Mouse (Mus musculus): ENCODE measurements around the gene Trpv3.

Gene Trpv3

DNA sequence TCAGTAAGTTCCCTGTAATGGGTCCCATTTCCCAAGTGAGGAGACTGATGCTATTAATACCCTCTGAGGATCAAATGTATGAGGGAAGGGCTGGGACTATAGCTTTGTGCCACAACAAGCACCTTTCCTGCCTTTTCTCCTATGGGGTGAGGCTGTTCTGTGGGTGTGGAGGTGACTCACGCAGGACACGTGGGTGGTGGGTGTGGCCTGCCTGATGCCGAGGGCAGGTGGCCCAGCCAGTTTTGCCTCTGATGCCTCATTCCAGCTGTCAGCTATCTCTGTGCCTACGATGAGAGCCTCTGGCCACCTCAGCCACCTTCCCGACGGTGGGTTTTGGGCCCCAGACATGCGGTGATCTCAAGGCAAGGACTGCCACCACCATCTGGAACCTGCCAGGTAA is at the start of gene Trpv3:
Trpv3 (plus strand) TSS at position 122 of the 400 bp plus-strand sequence.
- no peak for DNase-seq (ENCODE audit: low spot score)

DNA sequence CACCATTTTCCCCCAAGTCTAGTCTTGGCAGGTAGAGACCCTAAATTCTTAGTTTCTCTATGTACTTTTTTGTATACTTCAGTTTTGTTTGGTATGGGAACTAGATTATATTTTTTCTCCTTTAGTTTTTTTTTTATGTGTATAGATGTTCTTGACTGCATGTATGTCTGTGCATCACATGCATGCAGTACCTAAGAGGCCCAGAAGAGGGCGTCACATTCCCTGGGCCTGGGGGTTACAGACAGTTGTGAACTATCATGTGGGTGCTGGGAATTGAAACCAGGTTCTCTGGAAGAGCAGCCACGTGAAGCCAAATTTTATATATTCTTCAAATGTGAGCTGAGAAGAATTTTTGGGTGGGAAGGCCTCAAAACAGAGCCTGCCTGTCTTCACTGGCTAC is 47.5 kb upstream of the Trpv3 start:
- no peak for DNase-seq (ENCODE audit: low spot score)

DNA sequence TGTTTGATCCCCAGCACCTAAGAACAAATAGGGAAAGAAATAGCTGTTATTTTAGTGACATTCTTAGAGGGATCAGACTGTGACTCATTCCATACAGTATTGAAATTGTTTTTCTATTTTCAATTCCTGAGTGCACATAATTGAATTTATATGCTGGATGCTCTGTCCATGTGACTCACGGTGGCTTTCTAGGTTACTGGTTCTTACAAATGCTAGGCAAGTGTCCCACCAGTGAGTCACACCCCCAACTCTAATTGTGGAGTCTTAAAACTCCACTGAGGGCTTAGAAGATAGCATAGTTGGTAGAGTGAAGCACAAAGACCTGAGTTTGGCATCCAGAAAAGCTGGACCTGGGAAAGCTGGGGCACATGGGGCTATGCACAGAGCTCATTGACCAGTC is 46.5 kb upstream of the Trpv3 start:
- DNase-seq (ENCODE audit: low spot score) = no peak

DNA sequence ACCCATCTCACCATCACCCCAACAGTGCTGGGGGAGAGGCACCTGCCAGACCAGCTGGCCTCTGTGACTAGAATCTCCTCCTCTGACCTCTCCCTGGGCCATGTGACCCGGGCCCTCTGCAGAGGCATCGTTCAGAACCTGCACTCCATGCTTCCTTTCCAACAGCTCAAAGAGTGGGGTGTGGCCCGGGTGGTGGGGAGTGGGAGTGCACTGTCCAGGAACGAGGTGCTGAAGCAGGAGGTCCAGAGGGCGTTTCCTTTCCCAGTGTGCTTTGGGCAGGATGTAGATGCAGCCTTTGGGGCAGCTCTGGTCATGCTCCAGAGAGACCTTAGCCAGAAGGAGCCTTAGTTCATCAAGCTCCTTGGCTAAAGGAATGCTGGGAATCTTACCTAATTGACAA is 44.3 kb upstream of the Trpv3 start:
- no peak for DNase-seq (ENCODE audit: low spot score)

DNA sequence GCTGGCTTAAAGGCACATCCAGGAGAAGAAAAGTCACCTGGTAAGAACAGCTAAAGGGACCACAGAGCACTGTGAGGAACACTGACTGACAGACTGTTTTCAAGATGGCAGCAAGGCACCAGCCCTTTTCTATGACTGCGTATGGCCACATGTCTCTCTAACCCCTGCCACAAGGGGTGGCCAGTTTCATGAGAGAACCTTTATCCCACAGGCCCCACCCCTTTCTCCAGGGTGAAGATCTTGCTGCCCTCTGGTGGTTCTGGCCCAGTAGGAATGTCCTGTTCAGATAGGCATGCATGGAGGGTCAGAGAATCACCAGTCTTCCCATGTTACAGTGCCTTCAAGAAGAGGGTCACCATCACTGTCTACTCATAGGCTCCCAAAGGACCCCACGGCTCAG is 43.2 kb upstream of the Trpv3 start:
- no peak for DNase-seq (ENCODE audit: low spot score)

DNA sequence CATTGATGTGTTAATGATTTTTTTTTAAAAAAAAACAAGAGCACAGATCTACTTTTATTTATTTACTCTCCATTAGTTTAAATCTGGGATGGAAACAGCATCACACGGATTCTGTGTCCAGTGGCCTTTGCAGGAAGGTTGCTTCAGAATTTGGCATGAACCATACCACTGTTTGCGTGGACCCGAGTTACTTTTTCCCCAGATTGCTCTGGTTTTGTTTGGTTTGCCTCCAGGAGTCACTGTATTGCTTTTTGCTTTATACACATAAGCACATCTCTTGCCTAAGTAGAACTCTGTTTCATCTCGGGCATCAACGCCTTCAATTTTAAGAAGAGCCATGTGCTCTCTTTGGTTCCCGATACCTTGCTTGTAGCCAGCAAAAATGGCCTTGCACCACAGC is 41.3 kb upstream of the Trpv3 start:
- DNase-seq (ENCODE audit: low spot score) = no peak

DNA sequence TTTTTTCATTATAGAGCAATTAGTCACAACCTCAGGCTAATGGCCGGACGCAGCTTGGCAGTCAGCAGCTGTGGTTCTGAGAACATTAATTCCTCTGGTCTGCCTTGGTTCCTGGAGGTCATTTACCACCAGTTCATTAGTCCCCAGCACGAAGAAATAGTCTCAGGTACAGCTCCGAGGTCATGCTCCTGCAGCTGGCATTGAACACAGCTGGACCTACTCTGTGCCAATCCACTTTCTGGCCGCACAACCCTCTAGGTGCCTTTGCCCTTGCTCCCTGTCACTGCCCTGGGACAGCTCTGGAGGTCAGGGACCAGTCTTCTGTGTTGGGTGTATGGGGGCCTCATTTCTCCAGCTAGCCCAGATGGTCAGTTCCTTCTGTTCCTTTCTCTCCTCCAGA is 38.3 kb upstream of the Trpv3 start:
- no peak for DNase-seq (ENCODE audit: low spot score)

DNA sequence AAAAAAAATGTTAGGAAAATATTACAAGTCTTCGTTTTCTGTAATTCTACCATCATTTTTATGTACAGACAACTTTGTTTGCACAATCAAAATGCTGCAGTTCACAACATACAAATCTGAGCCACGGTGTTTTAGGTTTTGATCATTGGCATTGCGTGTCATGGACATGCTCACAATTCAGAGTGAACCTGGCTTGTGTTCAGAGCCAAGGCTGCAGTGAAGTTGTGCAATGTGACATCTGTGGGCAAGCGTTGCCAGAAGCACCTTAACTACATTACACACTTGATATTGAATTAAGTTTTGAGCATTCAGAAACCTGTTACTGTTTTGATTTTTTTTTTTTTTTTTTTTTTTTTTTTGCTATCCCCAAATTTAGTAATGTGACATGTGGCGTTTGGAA is 37.1 kb upstream of the Trpv3 start:
- no peak for DNase-seq (ENCODE audit: low spot score)

DNA sequence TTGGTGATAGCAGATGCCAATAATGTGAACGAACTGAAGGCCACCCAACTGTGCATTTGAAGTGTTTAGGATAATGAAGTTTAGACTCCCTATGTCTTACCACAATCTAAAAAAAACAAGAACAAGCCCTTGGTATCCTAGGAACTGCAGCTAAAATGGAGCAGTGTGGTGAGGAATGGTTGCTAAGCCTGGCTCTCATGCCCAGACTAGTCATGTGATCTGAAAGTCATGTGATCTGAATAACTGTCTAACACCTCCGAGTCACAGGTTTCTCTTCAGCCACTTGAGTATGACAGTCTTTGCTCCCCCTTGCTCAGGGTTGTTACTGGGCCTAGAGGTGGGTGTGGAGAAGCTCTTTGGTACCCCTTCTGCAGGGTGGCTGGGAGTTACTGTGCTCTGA is 34.7 kb upstream of the Trpv3 start:
- no peak for DNase-seq (ENCODE audit: low spot score)

DNA sequence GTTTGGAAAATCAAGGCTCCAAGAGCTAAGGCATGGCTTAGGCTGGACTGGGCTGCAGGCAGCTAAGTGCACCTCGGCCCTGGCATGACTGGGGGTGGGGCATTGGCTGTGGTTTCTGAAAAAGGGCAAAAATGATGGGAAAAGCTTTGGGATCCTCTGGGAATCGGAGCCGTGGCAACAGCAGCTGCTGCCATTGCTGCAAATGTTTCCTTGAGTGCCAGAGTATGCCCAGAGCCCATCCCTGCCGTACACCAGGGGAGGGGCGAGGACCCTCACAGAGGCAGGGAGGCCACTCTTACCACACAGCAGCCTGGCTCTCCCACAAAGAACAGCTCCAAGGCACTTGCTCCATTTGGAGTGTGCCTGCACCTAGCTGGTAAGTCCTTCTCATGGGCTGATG is 33.2 kb upstream of the Trpv3 start, which contains the start of gene Trpv1:
Trpv1 (plus strand) TSS at position 301 of the 400 bp plus-strand sequence.
- no peak for DNase-seq (ENCODE audit: low spot score)

DNA sequence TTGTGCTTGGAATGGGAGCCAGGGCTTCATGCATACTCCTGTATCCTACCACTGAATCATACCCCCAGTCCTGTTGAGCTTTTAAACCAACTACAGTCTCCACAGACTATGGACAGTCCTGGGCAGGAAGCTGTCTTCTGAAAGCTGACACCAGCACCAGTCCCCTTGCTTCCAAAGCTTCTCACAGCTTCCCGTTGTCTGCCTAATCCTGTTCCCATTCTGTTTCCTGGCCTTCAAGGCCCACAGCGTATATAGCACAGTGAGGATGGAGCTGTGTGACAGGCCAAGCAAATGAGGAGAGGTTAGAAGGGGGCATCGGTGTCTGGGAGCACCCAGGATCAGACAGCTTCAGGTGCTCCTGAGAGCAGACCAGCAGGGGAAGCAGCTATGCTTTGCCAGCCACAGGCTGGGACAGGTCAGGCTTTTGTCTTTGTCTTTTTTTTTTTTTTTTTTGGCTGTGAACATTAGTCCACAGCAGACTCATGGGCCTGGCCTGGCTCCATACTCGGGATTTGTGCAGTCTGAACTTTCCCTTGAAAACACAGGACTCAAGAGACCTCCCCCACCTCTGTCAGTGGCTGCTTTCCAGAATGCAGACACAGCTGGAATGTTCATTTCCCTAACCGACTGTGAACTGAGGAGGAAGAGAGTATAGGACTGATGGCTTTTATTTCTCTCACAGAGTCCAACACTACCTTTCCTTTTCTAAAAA is 31.0 kb upstream of the Trpv3 start:
- DNase-seq (ENCODE audit: low spot score) = no peak

DNA sequence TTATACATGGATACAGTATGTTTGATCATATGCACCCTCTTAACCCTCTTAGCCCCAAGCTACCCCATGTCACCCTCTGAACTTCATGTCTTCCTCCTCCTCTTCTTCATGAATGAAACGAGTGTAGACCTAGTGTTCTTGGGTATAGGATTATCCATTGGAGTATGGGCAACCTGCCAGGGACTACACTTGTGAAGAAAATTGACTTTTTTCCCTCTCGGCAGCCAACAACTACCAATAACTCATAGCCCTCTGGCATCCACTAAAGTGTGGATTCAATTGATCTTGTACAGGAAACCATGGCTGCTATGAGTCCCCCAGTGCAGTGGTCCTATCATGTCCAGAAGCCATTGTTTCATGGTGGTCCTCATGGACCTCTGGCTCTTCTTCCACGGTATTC is 30.5 kb upstream of the Trpv3 start:
- no peak for DNase-seq (ENCODE audit: low spot score)

DNA sequence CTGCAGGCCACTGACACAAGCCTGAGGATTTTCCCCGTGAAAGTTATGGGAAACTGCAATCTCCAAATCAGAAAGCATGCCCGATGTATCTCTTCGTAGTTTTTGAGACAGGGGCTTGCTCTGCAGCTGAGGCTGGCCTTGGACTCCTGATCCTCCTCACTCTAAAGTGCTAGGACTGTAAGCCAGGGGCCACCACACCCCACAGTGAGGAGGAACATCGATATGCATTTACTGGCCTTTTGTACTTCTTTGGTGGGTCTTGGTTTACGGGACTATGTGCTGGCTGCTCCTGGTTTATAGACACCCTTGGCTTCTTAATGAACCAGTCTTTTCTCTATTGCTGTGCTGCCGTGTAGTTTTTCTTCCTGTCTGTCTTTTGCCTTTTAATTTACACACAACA is 25.0 kb upstream of the Trpv3 start:
- no peak for DNase-seq (ENCODE audit: low spot score)

DNA sequence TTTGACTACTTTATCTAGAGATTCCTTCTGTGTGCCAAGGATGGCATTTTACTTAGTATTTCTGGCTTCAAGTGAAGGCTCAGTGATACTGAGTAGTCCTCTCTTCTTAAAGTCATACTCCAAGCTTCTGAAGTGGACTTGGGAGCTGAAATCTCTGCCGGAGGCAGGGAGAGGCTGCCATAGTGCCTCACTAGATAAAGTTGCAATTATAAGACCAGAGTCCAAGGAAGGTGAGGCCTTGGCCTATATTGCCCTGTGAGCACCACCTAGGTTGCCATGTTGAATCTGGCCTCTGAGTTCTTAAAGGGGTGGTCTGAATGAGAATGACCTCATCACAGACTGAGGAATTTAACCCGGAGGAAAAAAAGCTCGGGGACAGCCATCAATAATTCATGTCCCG is 24.4 kb upstream of the Trpv3 start:
- DNase-seq (ENCODE audit: low spot score) = no peak

DNA sequence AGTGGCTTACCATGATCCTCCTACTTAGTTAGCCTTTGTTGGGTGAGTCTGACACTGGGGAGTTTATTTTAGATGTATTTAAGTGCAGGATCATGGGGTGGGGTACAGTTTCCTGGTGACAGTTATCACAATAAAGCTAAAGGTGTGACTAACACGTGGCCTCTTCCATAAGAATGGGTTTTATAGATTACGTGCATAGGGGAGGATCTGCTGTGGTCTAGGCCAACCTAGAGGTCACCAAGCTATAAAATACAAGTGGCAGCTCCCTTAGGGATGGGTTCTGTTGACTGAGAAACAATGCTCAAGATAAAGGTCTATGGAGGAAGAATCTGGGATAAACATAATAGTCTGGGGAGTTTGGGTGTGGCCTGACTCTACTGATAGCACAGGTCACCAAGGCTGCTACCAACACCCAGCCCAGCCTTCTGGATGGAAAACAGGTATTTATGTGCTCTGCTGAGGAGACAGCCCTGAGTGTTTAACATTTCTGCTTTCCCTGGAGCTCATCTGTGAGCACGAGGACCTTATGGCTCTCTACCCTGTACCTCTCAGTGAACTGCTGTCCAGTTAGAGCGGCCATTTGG is 9.7 kb upstream of the Trpv3 start:
- no peak for DNase-seq (ENCODE audit: low spot score)

DNA sequence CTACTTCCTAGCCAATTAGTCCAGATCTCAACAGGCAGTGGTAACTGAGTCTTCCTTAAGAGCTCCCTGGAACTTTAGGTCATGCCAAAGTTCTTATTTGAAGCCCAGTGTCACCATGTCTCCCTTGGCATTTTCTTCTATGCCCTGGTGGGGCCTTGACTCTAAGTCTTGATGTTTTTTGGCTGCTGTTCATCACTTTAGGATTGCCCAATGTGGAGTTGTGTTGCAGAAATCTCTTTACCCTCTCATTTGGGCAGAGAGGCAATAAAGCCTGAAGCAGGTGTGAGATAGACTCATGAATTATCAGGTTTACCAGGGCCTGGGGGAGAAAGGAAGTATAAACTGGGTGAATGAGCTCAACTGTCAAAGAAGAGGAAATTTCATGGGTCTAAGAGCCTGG is 8.5 kb upstream of the Trpv3 start:
- no peak for DNase-seq (ENCODE audit: low spot score)

DNA sequence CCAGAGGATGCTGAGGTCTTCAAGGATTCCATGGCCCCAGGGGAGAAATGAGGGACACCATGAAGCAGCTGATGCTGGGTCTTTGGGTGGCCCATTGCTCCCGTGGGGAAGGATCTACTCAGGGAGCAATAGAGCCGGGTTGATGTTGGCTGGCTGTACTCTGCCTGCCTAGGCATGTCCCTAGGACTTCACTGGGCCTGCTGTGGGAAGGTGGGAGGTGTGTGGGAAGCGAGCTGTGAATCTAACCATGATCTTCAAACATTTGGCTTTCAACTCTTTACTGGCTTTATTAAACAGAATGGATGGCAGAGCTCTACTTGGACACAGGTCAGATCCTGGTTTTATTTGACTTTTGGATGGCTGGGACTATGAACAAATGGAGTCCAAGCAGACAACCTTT is 6.7 kb upstream of the Trpv3 start:
- no peak for DNase-seq (ENCODE audit: low spot score)

DNA sequence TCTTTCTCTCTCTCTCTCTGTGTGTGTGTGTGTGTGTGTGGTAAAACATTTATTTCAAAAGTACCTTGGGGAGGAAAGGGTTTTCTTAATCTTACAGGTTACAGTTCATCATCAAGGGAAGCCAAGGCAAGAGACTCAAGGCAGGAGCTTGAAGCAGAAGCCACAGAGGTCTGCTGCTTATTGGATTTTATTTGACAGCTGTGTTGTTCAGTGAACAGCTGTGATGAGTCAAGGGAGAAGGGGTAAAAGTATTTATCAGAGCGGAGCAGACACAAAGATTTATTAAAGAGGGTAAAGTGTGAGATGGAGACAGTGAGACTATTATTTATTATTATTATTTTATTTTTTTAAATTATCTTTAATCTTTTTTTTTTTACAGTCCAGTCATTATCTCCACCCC is 5.8 kb upstream of the Trpv3 start:
- no peak for DNase-seq (ENCODE audit: low spot score)

DNA sequence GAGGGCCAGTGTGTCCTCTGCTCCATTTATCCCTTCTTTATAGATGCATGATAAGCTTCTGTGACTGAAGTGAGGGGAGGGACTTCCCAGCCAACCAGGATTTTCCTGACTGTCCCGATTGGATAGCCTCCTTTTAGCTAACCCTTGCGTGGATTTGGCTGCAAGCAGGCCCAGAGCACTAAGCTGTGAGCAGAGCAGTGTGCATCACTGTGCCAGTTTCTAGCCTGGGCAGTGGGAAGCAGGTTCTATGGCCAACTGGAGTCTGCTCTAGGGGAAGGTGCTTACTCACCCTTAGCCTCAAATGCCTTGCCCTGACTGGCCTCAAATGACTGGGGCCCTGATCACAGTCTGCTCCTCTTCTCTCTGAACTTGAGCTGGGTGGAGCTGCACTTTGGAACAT is 7.6 kb downstream of the Trpv3 start:
- DNase-seq (ENCODE audit: low spot score) = no peak

DNA sequence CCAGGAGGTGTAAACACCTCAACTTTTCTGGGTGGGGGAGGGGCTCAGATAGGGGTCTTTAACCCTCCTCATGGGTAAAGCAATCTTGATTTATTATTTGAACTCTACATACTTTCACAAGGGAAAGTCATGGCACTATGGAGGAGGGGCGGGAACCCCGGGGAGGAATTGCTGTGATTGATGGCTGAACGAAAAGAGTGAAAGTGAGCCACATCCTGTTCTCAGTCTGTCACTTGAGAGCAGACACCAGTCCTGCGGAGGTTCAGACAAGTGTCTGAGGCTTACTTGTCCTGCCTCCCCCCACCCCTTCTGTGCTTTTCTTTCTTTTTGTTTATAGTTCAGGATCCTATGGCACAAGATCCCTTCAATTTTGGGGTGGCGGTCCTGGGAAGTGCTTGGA is 13.5 kb downstream of the Trpv3 start:
- DNase-seq (ENCODE audit: low spot score) = no peak

DNA sequence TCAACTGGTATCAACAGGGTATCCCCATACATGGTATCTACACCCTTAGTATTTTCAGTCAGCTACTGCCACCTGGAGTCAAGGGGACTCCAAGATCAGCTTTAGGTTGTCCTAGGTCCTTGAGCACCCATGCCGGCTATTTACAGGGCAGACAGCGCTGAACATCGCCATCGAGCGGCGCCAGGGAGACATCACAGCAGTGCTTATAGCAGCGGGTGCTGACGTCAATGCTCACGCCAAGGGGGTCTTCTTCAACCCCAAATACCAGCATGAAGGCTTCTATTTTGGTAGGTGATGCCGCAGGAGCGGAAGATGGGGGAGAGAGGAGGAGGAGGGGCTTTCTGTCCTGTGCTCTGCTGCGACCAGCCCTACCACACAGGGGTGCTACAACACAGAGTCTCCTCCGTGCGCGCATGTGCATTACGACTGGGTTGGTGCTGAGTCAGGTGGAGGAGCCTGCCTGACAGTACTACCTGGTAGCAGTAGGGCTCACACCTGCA is 14.4 kb downstream of the Trpv3 start:
- peak; percentile 61 for DNase-seq (ENCODE audit: low spot score)

DNA sequence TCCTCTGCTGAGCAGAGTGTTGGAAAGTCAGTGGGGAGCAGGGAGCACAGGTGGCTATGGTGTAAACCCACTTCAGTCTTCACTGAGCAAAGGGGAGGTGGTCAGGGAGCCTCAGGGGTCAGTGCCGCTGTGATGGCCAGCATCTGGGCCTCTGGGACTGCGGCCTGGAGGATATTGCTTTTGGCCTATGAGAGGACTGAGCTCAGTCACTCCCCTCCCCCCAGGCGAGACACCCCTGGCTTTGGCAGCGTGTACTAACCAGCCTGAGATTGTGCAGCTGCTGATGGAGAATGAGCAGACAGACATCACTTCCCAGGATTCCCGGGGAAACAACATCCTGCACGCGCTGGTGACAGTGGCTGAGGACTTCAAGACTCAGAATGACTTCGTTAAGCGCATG is 16.2 kb downstream of the Trpv3 start:
- DNase-seq (ENCODE audit: low spot score) = no peak

DNA sequence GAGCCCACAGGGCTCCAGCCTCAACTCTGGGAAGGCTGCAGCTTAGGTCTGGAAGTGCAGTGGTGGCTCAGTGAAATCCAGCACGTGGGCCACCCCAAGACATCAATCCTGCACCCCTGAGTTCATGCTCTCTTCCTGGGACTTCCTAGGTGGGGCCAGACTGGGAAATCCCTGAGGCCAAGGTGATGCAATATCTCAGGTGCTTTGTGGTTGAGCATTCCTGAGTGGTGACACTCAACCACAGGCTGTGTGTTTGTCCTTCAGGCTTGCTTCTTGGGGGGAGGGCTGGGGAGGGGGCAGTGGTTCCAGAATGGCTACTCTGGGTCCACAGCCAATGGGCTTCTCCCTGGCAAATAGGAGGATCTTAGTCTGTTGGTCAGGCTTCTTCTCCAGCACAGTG is 16.7 kb downstream of the Trpv3 start:
- DNase-seq (ENCODE audit: low spot score) = no peak

DNA sequence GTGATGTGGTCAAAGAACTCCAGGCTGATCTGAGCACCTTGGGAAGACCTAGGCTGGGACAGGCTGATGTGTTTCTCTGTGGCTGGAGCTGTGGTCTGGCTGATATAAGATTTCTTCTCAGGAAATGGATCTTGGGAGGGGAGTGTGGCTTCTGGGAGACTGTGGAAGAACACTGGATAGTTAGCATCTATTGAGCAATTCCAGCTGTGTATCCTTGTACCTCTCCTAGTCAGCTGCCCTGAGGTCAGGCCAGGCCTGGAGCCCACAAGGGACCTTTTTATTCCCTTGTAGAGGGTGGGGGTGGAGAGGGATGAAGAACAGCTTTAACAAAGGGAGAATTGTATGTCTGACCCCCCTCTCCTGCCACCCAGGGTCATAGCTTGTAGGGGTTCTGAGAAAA is 17.2 kb downstream of the Trpv3 start:
- DNase-seq (ENCODE audit: low spot score) = no peak

Measured in retina, embryonic 14.5 days (tissue).